Mouse (Mus musculus) adrenal gland, postnatal 10 days (tissue): ENCODE data around the gene BC067074. TPM values are rescaled to one million over a fixed set of nuclear protein-coding genes. Genes with fewer than 3 reads are reported as not detected.

Source experiments
- total RNA-seq, 2 experiments: library from RNA; stranded (reverse); gene quantifications; 2 replicates each; pipeline ENCODE4 v1.2.3; 2021

BC067074 gene
- total RNA-seq, 2 experiments from 2014 or later, result 2.3 to 4.7 TPM

Other genes starting within 250 kb of the BC067074 start
- 10 to 100 TPM; 66.0 to 77.3 TPM for gene Gpx8, start 246.7 kb upstream of the BC067074 start, total RNA-seq
- under 1 TPM; 0.51 to 0.82 TPM for gene Gzma, start 192.2 kb upstream of the BC067074 start, total RNA-seq
- gene Esm1, start 83.5 kb upstream of the BC067074 start, total RNA-seq, result 1 to 10 TPM; 5.6 to 6.3 TPM
- gene Gzmk, start 67.3 kb upstream of the BC067074 start, total RNA-seq, result not detected